Mouse (Mus musculus) hindbrain, embryonic 11.5 days (tissue): ENCODE results near the gene H2al2a. TPM values are rescaled to one million over a fixed set of nuclear protein-coding genes. Genes with fewer than 3 reads are reported as not detected.
A peak's percentile ranks its signal among the peaks of the same experiment; 100 is the strongest.
"Not testable (repeated sequence)": the region's sequence is repeated elsewhere in the genome, so short reads cannot be mapped to it uniquely, and the experiment has no call there.

Source experiments
- ATAC-seq: fragments of 200-750 bp; cut with Nextera tagmentation; 2 replicates; pipeline ENCODE4 v1.8.0; 2017; ENCODE audit warnings: mild to moderate bottlenecking, moderate TSS enrichment, moderate library complexity; ENCODE audit not compliant: low FRiP score
- DNase-seq: peaks from one replicate; pipeline ENCODE4 v3.0.0-alpha.2; 2015; ENCODE audit warnings: low spot score
- H3K27ac ChIP-seq: fragments of 300-500 bp; sonication (generic); 2 replicates; pipeline ENCODE4 v1.5.1; 2014; ENCODE audit warnings: mild to moderate bottlenecking, low read depth, low read length
- H3K27me3 ChIP-seq: fragments of 300-500 bp; sonication (generic); 2 replicates; pipeline ENCODE4 v1.6.1; 2014; ENCODE audit warnings: mild to moderate bottlenecking, low read length, moderate library complexity, mixed read lengths; ENCODE audit not compliant: control insufficient read depth, insufficient read depth
- H3K36me3 ChIP-seq: fragments of 300-500 bp; sonication (generic); 2 replicates; pipeline ENCODE4 v1.6.1; 2014; ENCODE audit warnings: mild to moderate bottlenecking, low read length, moderate library complexity, mixed read lengths; ENCODE audit not compliant: control insufficient read depth, insufficient read depth
- H3K4me1 ChIP-seq: fragments of 300-500 bp; sonication (generic); replicated peaks from 2 replicates; pipeline ENCODE4 v1.6.1; 2014; ENCODE audit warnings: low read length, mixed read lengths; ENCODE audit not compliant: control insufficient read depth, insufficient read depth
- H3K4me2 ChIP-seq: fragments of 300-500 bp; sonication (generic); replicated peaks from 2 replicates; pipeline ENCODE4 v1.6.1; 2014; ENCODE audit warnings: mild to moderate bottlenecking, low read depth, low read length
- H3K4me3 ChIP-seq: fragments of 300-500 bp; sonication (generic); 2 replicates; pipeline ENCODE4 v1.5.1; 2014; ENCODE audit warnings: low read depth, low read length
- H3K9ac ChIP-seq: fragments of 300-500 bp; sonication (generic); 2 replicates; pipeline ENCODE4 v1.6.1; 2014; ENCODE audit warnings: low read depth, low read length
- H3K9me3 ChIP-seq: fragments of 300-500 bp; sonication (generic); 2 replicates; pipeline ENCODE4 v1.6.1; 2016; ENCODE audit warnings: low read length; ENCODE audit not compliant: control insufficient read depth
- WGBS: fragments of 180-500 bp; shearing (Covaris S2); extraction: QIAGEN DNeasy Blood & Tissue Kit; methylation state at CpG from one replicate; pipeline ENCODE4 v1.1.7; 2014; 5-methylcytosine and 5-hydroxymethylcytosine counted together
- polyA plus RNA-seq: library from polyadenylated mRNA; unstranded; fragments of >200 nt; fragmentation: Nextera tagmentation; extraction: Ambion mirVana; gene quantifications from 2 replicates; pipeline ENCODE4 v1.2.1, GENCODE M21; 2014

Gene H2al2a
- polyA plus RNA-seq, 1 experiment from 2014 or later = not detected

GRCm38 (mm10) chr2:17973868-17974440 is 22.8 kb downstream of the H2al2a start:
- H3K36me3 ChIP-seq = no peaks in the 10 kb centered on the region
- H3K9ac ChIP-seq = no peak overlapping the region
- 36% methylated on average over 2 of the region's 2 CpGs for WGBS
- ATAC-seq (no peak), DNase-seq (no peak)
- 0 out of 2 replicates have a peak, but pooled peaks cover 2% of the 10 kb centered on the region for H3K4me1 ChIP-seq
- H3K27me3 ChIP-seq = no peaks in the 10 kb centered on the region
- no peak overlapping the region for H3K4me2 ChIP-seq
- no peak overlapping the region for H3K4me3 ChIP-seq
- H3K9me3 ChIP-seq = no peaks in the 10 kb centered on the region
- no peak overlapping the region for H3K27ac ChIP-seq

GRCm38 (mm10) chr2:17973246-17973645 is 23.5 kb downstream of the H2al2a start:
- H3K36me3 ChIP-seq = no peaks in the 10 kb centered on the region
- 84% methylated on average over 5 of the region's 5 CpGs for WGBS
- H3K9ac ChIP-seq = no peak overlapping the region
- H3K9me3 ChIP-seq = no peaks in the 10 kb centered on the region
- no peak for DNase-seq
- H3K27me3 ChIP-seq = no peaks in the 10 kb centered on the region
- no peak overlapping the region for H3K4me2 ChIP-seq
- ATAC-seq = no peak
- H3K4me1 ChIP-seq = 0 out of 2 replicates have a peak, but pooled peaks cover 2% of the 10 kb centered on the region
- H3K4me3 ChIP-seq = no peak overlapping the region
- no peak overlapping the region for H3K27ac ChIP-seq

GRCm38 (mm10) chr2:17972843-17973242 is 23.9 kb downstream of the H2al2a start:
- no peak overlapping the region for H3K4me3 ChIP-seq
- 0 out of 2 replicates have a peak, but pooled peaks cover 2% of the 10 kb centered on the region for H3K4me1 ChIP-seq
- H3K9ac ChIP-seq = no peak overlapping the region
- ATAC-seq (no peak), DNase-seq (no peak)
- WGBS = 100% methylated on average over 2 of the region's 2 CpGs
- H3K36me3 ChIP-seq = no peaks in the 10 kb centered on the region
- no peak overlapping the region for H3K4me2 ChIP-seq
- H3K9me3 ChIP-seq = no peaks in the 10 kb centered on the region
- H3K27ac ChIP-seq = no peak overlapping the region
- no peaks in the 10 kb centered on the region for H3K27me3 ChIP-seq

- 76% methylated on average over 6 of the region's 6 CpGs for WGBS
- DNase-seq = no peak
- H3K27ac ChIP-seq = no peak overlapping the region
Observed at GRCm38 (mm10) chr2:17971407-17971806, 25.4 kb downstream of the H2al2a start.

GRCm38 (mm10) chr2:17970662-17971061 is 26.1 kb downstream of the H2al2a start:
- Histone ChIP-seq H3K4me2 (no peak overlapping the region), H3K9me3 (no peaks in the 10 kb centered on the region), H3K36me3 (no peaks in the 10 kb centered on the region), H3K27ac (no peak overlapping the region), H3K4me3 (no peak overlapping the region), H3K9ac (no peak overlapping the region), H3K27me3 (no peaks in the 10 kb centered on the region), H3K4me1 (0 out of 2 replicates have a peak, but pooled peaks cover 2% of the 10 kb centered on the region)
- WGBS = 4% methylated on average over 1 of the region's 1 CpGs
- ATAC-seq (no peak), DNase-seq (no peak)

More at GRCm38 (mm10) chr2:17971407-17971806, 25.4 kb downstream of the H2al2a start:
- Histone ChIP-seq H3K4me3 (no peak overlapping the region), H3K9me3 (no peaks in the 10 kb centered on the region), H3K9ac (no peak overlapping the region), H3K27me3 (no peaks in the 10 kb centered on the region), H3K36me3 (no peaks in the 10 kb centered on the region), H3K4me1 (0 out of 2 replicates have a peak, but pooled peaks cover 2% of the 10 kb centered on the region), H3K4me2 (no peak overlapping the region)
- no peak for ATAC-seq

GRCm38 (mm10) chr2:17970187-17970586 is 26.6 kb downstream of the H2al2a start:
- ATAC-seq (peak; percentile 73), DNase-seq (peak; percentile 35)
- Histone ChIP-seq H3K36me3 (no peaks in the 10 kb centered on the region), H3K4me2 (no peak overlapping the region), H3K9ac (no peak overlapping the region), H3K4me3 (no peak overlapping the region), H3K9me3 (no peaks in the 10 kb centered on the region), H3K27me3 (no peaks in the 10 kb centered on the region), H3K4me1 (0 out of 2 replicates have a peak, but pooled peaks cover 2% of the 10 kb centered on the region), H3K27ac (no peak overlapping the region)

- no peak for DNase-seq
Observed at GRCm38 (mm10) chr2:17968571-17968970, 28.2 kb downstream of the H2al2a start.

GRCm38 (mm10) chr2:17968037-17968436 is 28.7 kb downstream of the H2al2a start:
- not testable (repeated sequence) for H3K27me3 ChIP-seq, H3K36me3 ChIP-seq, H3K9ac ChIP-seq, H3K4me1 ChIP-seq, DNase-seq, H3K9me3 ChIP-seq, ATAC-seq, H3K4me3 ChIP-seq, H3K27ac ChIP-seq, H3K4me2 ChIP-seq
- WGBS = 84% methylated on average over 3 of the region's 3 CpGs

More at GRCm38 (mm10) chr2:17968571-17968970, 28.2 kb downstream of the H2al2a start:
- H3K4me2 ChIP-seq = no peak overlapping the region
- ATAC-seq = no peak
- no peaks in the 10 kb centered on the region for H3K9me3 ChIP-seq
- no peaks in the 10 kb centered on the region for H3K36me3 ChIP-seq
- H3K27ac ChIP-seq = no peak overlapping the region
- WGBS = 84% methylated on average over 2 of the region's 2 CpGs
- H3K4me3 ChIP-seq = no peak overlapping the region
- no peak overlapping the region for H3K9ac ChIP-seq
- 0 out of 2 replicates have a peak, but pooled peaks cover 2% of the 10 kb centered on the region for H3K4me1 ChIP-seq
- H3K27me3 ChIP-seq = no peaks in the 10 kb centered on the region

GRCm38 (mm10) chr2:17959501-17959900 is 37.3 kb downstream of the H2al2a start:
- no peak overlapping the region for H3K4me2 ChIP-seq
- WGBS = 84% methylated on average over 1 of the region's 1 CpGs
- no peaks in the 10 kb centered on the region for H3K27me3 ChIP-seq
- no peak overlapping the region for H3K27ac ChIP-seq
- no peak overlapping the region for H3K9ac ChIP-seq
- H3K4me3 ChIP-seq = no peak overlapping the region
- no peaks in the 10 kb centered on the region for H3K36me3 ChIP-seq
- no peaks in the 10 kb centered on the region for H3K4me1 ChIP-seq
- H3K9me3 ChIP-seq = no peaks in the 10 kb centered on the region
- DNase-seq = no peak
- no peak for ATAC-seq
